Mouse (Mus musculus): Measurements from ENCODE around the gene F3. TPM values are rescaled to one million over a fixed set of nuclear protein-coding genes. Genes with fewer than 3 reads are reported as not detected.

Gene F3
- polyA plus RNA-seq, 1 experiment from 2014 or later, result 26.8 TPM

- TF ChIP-seq EP300 (optimal IDR thresholded peaks at IDR 0.05), result no peak
- TF ChIP-seq CTCF (IDR thresholded peaks at IDR 0.05; ENCODE audit: low read depth), result no peak
- DNase-seq (ENCODE audit: low spot score) (peak; percentile 33), ATAC-seq (ENCODE audit: low FRiP score, low TSS enrichment) (no peak)
- no peaks in the 10 kb centered on the region for H3K4me1 ChIP-seq (replicated peaks; ENCODE audit: control insufficient read depth, insufficient read depth)
- no peaks in the 10 kb centered on the region for H3K9me3 ChIP-seq (ENCODE audit: control insufficient read depth, low read length)
- WGBS, result 33% methylated on average over 12 of the region's 12 CpGs
- H3K4me3 ChIP-seq (ENCODE audit: low read depth, low read length), result peak overlapping the region; percentile 62
- H3K9ac ChIP-seq (ENCODE audit: low read length), result peak overlapping the region; percentile 66; the same call in 1 of the 2 replicates
- 0 out of 2 replicates have a peak overlapping the region, but pooled peaks have one; percentile 8 for H3K27ac ChIP-seq (replicated peaks)
- H3K4me2 ChIP-seq (replicated peaks; ENCODE audit: low read depth), result peak overlapping the region; percentile 91
- H3K36me3 ChIP-seq (ENCODE audit: control insufficient read depth, insufficient read depth, low read length), result 0 out of 2 replicates have a peak, but pooled peaks cover 2% of the 10 kb centered on the region
- H3K27me3 ChIP-seq (ENCODE audit: control insufficient read depth, insufficient read depth, low read length), result no peaks in the 10 kb centered on the region
Measured at GRCm38 (mm10) chr3:121724553-121724952, 1.2 kb downstream of the F3 start.

- 46% methylated on average over 10 of the region's 10 CpGs for WGBS
- peak overlapping the region; percentile 91; the same call in 1 of the 2 replicates for H3K4me2 ChIP-seq (replicated peaks; ENCODE audit: low read depth)
- no peak for ATAC-seq (ENCODE audit: low FRiP score, low TSS enrichment)
Measured at GRCm38 (mm10) chr3:121725651-121726050, 2.3 kb downstream of the F3 start.

GRCm38 (mm10) chr3:121729678-121730077 is 6.3 kb downstream of the F3 start:
- no peaks in the 10 kb centered on the region for H3K27me3 ChIP-seq (ENCODE audit: control insufficient read depth, insufficient read depth, low read length)
- H3K27ac ChIP-seq (replicated peaks), result no peak overlapping the region
- no peaks in the 10 kb centered on the region for H3K9me3 ChIP-seq (ENCODE audit: control insufficient read depth, low read length)
- no peak for ATAC-seq (ENCODE audit: low FRiP score, low TSS enrichment)
- H3K36me3 ChIP-seq (ENCODE audit: control insufficient read depth, insufficient read depth, low read length), result 0 out of 2 replicates have a peak, but pooled peaks cover 2% of the 10 kb centered on the region
- 73% methylated on average over 4 of the region's 4 CpGs for WGBS
- no peak overlapping the region for H3K9ac ChIP-seq (ENCODE audit: low read length)
- TF ChIP-seq CTCF (IDR thresholded peaks at IDR 0.05; ENCODE audit: low read depth) (no peak), EP300 (optimal IDR thresholded peaks at IDR 0.05) (no peak)
- no peak overlapping the region for H3K4me2 ChIP-seq (replicated peaks; ENCODE audit: low read depth)
- peak; percentile 2 for DNase-seq (ENCODE audit: low spot score)
- H3K4me3 ChIP-seq (ENCODE audit: low read depth, low read length), result no peak overlapping the region
- H3K4me1 ChIP-seq (replicated peaks; ENCODE audit: control insufficient read depth, insufficient read depth), result no peaks in the 10 kb centered on the region

More at GRCm38 (mm10) chr3:121725651-121726050, 2.3 kb downstream of the F3 start:
- no peak for DNase-seq (ENCODE audit: low spot score)
- no peaks in the 10 kb centered on the region for H3K27me3 ChIP-seq (ENCODE audit: control insufficient read depth, insufficient read depth, low read length)
- H3K9me3 ChIP-seq (ENCODE audit: control insufficient read depth, low read length), result no peaks in the 10 kb centered on the region
- H3K4me1 ChIP-seq (replicated peaks; ENCODE audit: control insufficient read depth, insufficient read depth), result no peaks in the 10 kb centered on the region
- no peak overlapping the region for H3K27ac ChIP-seq (replicated peaks)
- H3K36me3 ChIP-seq (ENCODE audit: control insufficient read depth, insufficient read depth, low read length), result 0 out of 2 replicates have a peak, but pooled peaks cover 2% of the 10 kb centered on the region
- TF ChIP-seq CTCF (IDR thresholded peaks at IDR 0.05; ENCODE audit: low read depth) (no peak), EP300 (optimal IDR thresholded peaks at IDR 0.05) (no peak)
- H3K4me3 ChIP-seq (ENCODE audit: low read depth, low read length), result no peak overlapping the region; the same call in 1 of the 2 replicates
- H3K9ac ChIP-seq (ENCODE audit: low read length), result no peak overlapping the region

- H3K36me3 ChIP-seq (ENCODE audit: control insufficient read depth, insufficient read depth, low read length), result no peaks in the 10 kb centered on the region
- no peak for ATAC-seq (ENCODE audit: low FRiP score, low TSS enrichment)
- TF ChIP-seq CTCF (IDR thresholded peaks at IDR 0.05; ENCODE audit: low read depth), result no peak
- no peak for TF ChIP-seq EP300 (optimal IDR thresholded peaks at IDR 0.05)
- H3K9ac ChIP-seq (ENCODE audit: low read length), result no peak overlapping the region
- H3K4me2 ChIP-seq (replicated peaks; ENCODE audit: low read depth), result no peak overlapping the region
- 61% methylated on average over 7 of the region's 7 CpGs for WGBS
- peak; percentile 12 for DNase-seq (ENCODE audit: low spot score)
- H3K9me3 ChIP-seq (ENCODE audit: control insufficient read depth, low read length), result no peaks in the 10 kb centered on the region
- H3K27me3 ChIP-seq (ENCODE audit: control insufficient read depth, insufficient read depth, low read length), result no peaks in the 10 kb centered on the region
- peak overlapping the region; percentile 70 for H3K27ac ChIP-seq (replicated peaks)
- no peaks in the 10 kb centered on the region; the same call in 1 of the 2 replicates for H3K4me1 ChIP-seq (replicated peaks; ENCODE audit: control insufficient read depth, insufficient read depth)
- no peak overlapping the region for H3K4me3 ChIP-seq (ENCODE audit: low read depth, low read length)
Measured at GRCm38 (mm10) chr3:121735542-121735941, 12.2 kb downstream of the F3 start.

- H3K9me3 ChIP-seq (ENCODE audit: control insufficient read depth, low read length), result no peaks in the 10 kb centered on the region
- peak; percentile 79 for DNase-seq (ENCODE audit: low spot score)
- no peaks in the 10 kb centered on the region; the same call in 1 of the 2 replicates for H3K4me1 ChIP-seq (replicated peaks; ENCODE audit: control insufficient read depth, insufficient read depth)
- H3K36me3 ChIP-seq (ENCODE audit: control insufficient read depth, insufficient read depth, low read length), result no peaks in the 10 kb centered on the region
- H3K27ac ChIP-seq (replicated peaks), result peak overlapping the region; percentile 70
- no peak overlapping the region for H3K4me3 ChIP-seq (ENCODE audit: low read depth, low read length)
- H3K9ac ChIP-seq (ENCODE audit: low read length), result no peak overlapping the region
- peak; percentile 90 for TF ChIP-seq CTCF (IDR thresholded peaks at IDR 0.05; ENCODE audit: low read depth)
- no peak for TF ChIP-seq EP300 (optimal IDR thresholded peaks at IDR 0.05)
- ATAC-seq (ENCODE audit: low FRiP score, low TSS enrichment), result peak; percentile 83
- H3K4me2 ChIP-seq (replicated peaks; ENCODE audit: low read depth), result peak overlapping the region; percentile 26; the same call in 1 of the 2 replicates
- 18% methylated on average over 18 of the region's 18 CpGs for WGBS
- H3K27me3 ChIP-seq (ENCODE audit: control insufficient read depth, insufficient read depth, low read length), result no peaks in the 10 kb centered on the region
Measured at GRCm38 (mm10) chr3:121736025-121736744, 12.8 kb downstream of the F3 start.

GRCm38 (mm10) chr3:121737453-121737852 is 14.1 kb downstream of the F3 start:
- Histone ChIP-seq H3K36me3 (ENCODE audit: control insufficient read depth, insufficient read depth, low read length) (no peaks in the 10 kb centered on the region), H3K4me3 (ENCODE audit: low read depth, low read length) (no peak overlapping the region), H3K27me3 (ENCODE audit: control insufficient read depth, insufficient read depth, low read length) (no peaks in the 10 kb centered on the region), H3K9me3 (ENCODE audit: control insufficient read depth, low read length) (no peaks in the 10 kb centered on the region), H3K27ac (replicated peaks) (no peak overlapping the region), H3K4me1 (replicated peaks; ENCODE audit: control insufficient read depth, insufficient read depth) (no peaks in the 10 kb centered on the region; the same call in 1 of the 2 replicates), H3K9ac (ENCODE audit: low read length) (no peak overlapping the region), H3K4me2 (replicated peaks; ENCODE audit: low read depth) (no peak overlapping the region)
- ATAC-seq (ENCODE audit: low FRiP score, low TSS enrichment) (no peak), DNase-seq (ENCODE audit: low spot score) (peak; percentile 25)
- 69% methylated on average over 1 of the region's 1 CpGs for WGBS
- no peak for TF ChIP-seq EP300 (optimal IDR thresholded peaks at IDR 0.05)
- TF ChIP-seq CTCF (IDR thresholded peaks at IDR 0.05; ENCODE audit: low read depth), result peak; percentile 71
